In genomic region chr4:47037321-47037657, GRCm38 (mm10) we compare ENCODE assay signal across 8 mouse cellular contexts. TPM values are rescaled to one million over a fixed set of nuclear protein-coding genes. Genes with fewer than 3 reads are reported as not detected.
DNase-seq lines count a peak whose midpoint lies in the region; TF ChIP-seq lines count a peak whose summit lies in the region.

No protein-coding gene starts in this region.

- TF ChIP-seq POLR2A in lung, adult 2 months (IDR thresholded peaks at IDR 0.05; ENCODE audit: borderline replicate concordance, extremely low read depth, low read depth, low read length), result no peak

- H3K36me3 ChIP-seq in heart, embryonic 10.5 days, result 0 out of 2 replicates have a peak, but pooled peaks cover 9% of the 10 kb centered on the region

- WGBS in heart, embryonic 10.5 days, result 29% methylated on average over 5 of the region's 5 CpGs
- WGBS in lung, adult 2 months, result 15% methylated on average over 5 of the region's 5 CpGs

- no peaks in the 10 kb centered on the region for H3K9me3 ChIP-seq in heart, embryonic 10.5 days

- peak; percentile 68 for DNase-seq in CD4-positive helper T cell, adult 2 months (ENCODE audit: low read depth, low spot score)
- DNase-seq in adrenal gland, postnatal 14 days, result peak; percentile 84
- peak; percentile 75 for DNase-seq in embryo, embryonic 9.5 days (ENCODE audit: extremely low spot score)
- peak; percentile 85 for DNase-seq in heart, embryonic 10.5 days (ENCODE audit: low spot score)
- peak; percentile 90 for DNase-seq in kidney, postnatal 4 days
- peak; percentile 74 for DNase-seq in lung, adult 2 months
- DNase-seq in ovary, postnatal 36 days (ENCODE audit: low spot score), result peak; percentile 64
- DNase-seq in thymus, postnatal 14 days, result peak; percentile 83

- H3K4me3 ChIP-seq in heart, embryonic 10.5 days, result no peak overlapping the region
- no peak overlapping the region for H3K4me3 ChIP-seq in lung, adult 2 months (replicated peaks; ENCODE audit: extremely low read depth, low read depth, low read length)

- H3K27ac ChIP-seq in heart, embryonic 10.5 days, result no peak overlapping the region

- 0 out of 2 replicates have a peak, but pooled peaks cover 6% of the 10 kb centered on the region for H3K4me1 ChIP-seq in heart, embryonic 10.5 days
- no peaks in the 10 kb centered on the region for H3K4me1 ChIP-seq in lung, adult 2 months (ENCODE audit: control insufficient read depth, insufficient read depth, low read length)

- peaks cover 24% of the 10 kb centered on the region for H3K27me3 ChIP-seq in heart, embryonic 10.5 days (ENCODE audit: insufficient read depth, poor library complexity, severe bottlenecking)

- peak; percentile 97 for TF ChIP-seq CTCF in lung, adult 2 months (IDR thresholded peaks at IDR 0.05; ENCODE audit: insufficient read depth, low read length)

RNA-seq across cellular contexts. Expression of gene Anks6, which starts 19.9 kb away (rescaled TPM):
- 4.0 and 5.6 TPM in 2 replicates for total RNA-seq in adrenal gland, postnatal 14 days (2021)
- polyA plus RNA-seq in heart, embryonic 10.5 days (2016; fragmentation: Nextera tagmentation; extraction: Ambion mirVana), result 1.8 and 2.0 TPM in 2 replicates
- 4.7 and 6.5 TPM in 2 replicates for polyA plus RNA-seq in lung, adult 2 months (2012; rRNA removed)

RNA-seq across cellular contexts. Expression of gene Gabbr2, which starts 45.6 kb away (rescaled TPM):
- total RNA-seq in adrenal gland, postnatal 14 days (2021), result 0.71 and 0.74 TPM in 2 replicates
- 0.13 and 0.18 TPM in 2 replicates for polyA plus RNA-seq in heart, embryonic 10.5 days (2016; fragmentation: Nextera tagmentation; extraction: Ambion mirVana)
- 0.05 TPM in 1 of 2 replicates, not detected in the other for polyA plus RNA-seq in lung, adult 2 months (2012; rRNA removed)

RNA-seq across cellular contexts. Expression of gene Galnt12, which starts 54.4 kb away (rescaled TPM):
- 0.74 and 1.7 TPM in 2 replicates for total RNA-seq in adrenal gland, postnatal 14 days (2021)
- polyA plus RNA-seq in heart, embryonic 10.5 days (2016; fragmentation: Nextera tagmentation; extraction: Ambion mirVana), result 1.3 and 2.2 TPM in 2 replicates
- polyA plus RNA-seq in lung, adult 2 months (2012; rRNA removed), result 3.3 and 3.8 TPM in 2 replicates
